Mouse (Mus musculus) MEL (cell line): Measurements from ENCODE around the gene Nob1. TPM values are rescaled to one million over a fixed set of nuclear protein-coding genes. Genes with fewer than 3 reads are reported as not detected.

Experiments
- DNase-seq: peaks from one replicate; pipeline ENCODE4 v3.0.0; 2011; ENCODE audit warnings: low read depth, low spot score
- H3K27ac ChIP-seq: 2 replicates; pipeline ENCODE4 v1.5.1; 2012; ENCODE audit warnings: low read depth, mild to moderate bottlenecking, control low read depth, low read length, moderate library complexity; ENCODE audit not compliant: control insufficient read depth
- H3K27me3 ChIP-seq, 2 experiments: fragments of 150-350 bp in 1 of 2; sonication (generic) in 1 of 2; 2 replicates each; pipeline ENCODE4 v1.6.1; 2012; ENCODE audit warnings: low read length in 2 of 2, mild to moderate bottlenecking in 2 of 2, improper control_type of control experiment in 1 of 2, moderate library complexity in 1 of 2; ENCODE audit not compliant: insufficient read depth in 2 of 2, control insufficient read depth in 1 of 2
- H3K36me3 ChIP-seq, 2 experiments: 2 replicates each; pipeline ENCODE4 v1.6.1; 2012 to 2014; ENCODE audit warnings: low read length in 2 of 2, improper control_type of control experiment in 1 of 2, inconsistent platforms in 1 of 2, mild to moderate bottlenecking in 1 of 2; ENCODE audit not compliant: insufficient read depth in 2 of 2, control insufficient read depth in 1 of 2
- H3K4me1 ChIP-seq, 2 experiments: fragments of 150-350 bp in 1 of 2; sonication (generic) in 1 of 2; 2 replicates each; pipeline ENCODE4 v1.6.1; 2012; ENCODE audit warnings: low read length in 2 of 2, improper control_type of control experiment in 1 of 2, mild to moderate bottlenecking in 1 of 2; ENCODE audit not compliant: insufficient read depth in 2 of 2, control insufficient read depth in 1 of 2
- H3K4me3 ChIP-seq, 2 experiments: fragments of 150-350 bp in 1 of 2; sonication (generic) in 1 of 2; 2 replicates each; pipeline ENCODE4 v1.5.1; 2012; ENCODE audit warnings: low read depth in 2 of 2, low read length in 2 of 2, mild to moderate bottlenecking in 2 of 2, moderate library complexity in 2 of 2, control low read depth in 1 of 2, improper control_type of control experiment in 1 of 2; ENCODE audit not compliant: control insufficient read depth in 1 of 2, insufficient read depth in 1 of 2
- H3K79me2 ChIP-seq: 2 replicates; pipeline ENCODE4 v1.6.1; 2012; ENCODE audit warnings: mild to moderate bottlenecking, low read length, moderate library complexity; ENCODE audit not compliant: control insufficient read depth, poor library complexity, insufficient read depth
- H3K9ac ChIP-seq: 2 replicates; pipeline ENCODE4 v1.6.1; 2012; ENCODE audit warnings: low read depth, mild to moderate bottlenecking, control low read depth, low read length, moderate library complexity; ENCODE audit not compliant: control insufficient read depth, poor library complexity, severe bottlenecking
- H3K9me3 ChIP-seq: fragments of 150-350 bp; sonication (generic); replicated peaks from 2 replicates; pipeline ENCODE4 v1.6.1; 2012; ENCODE audit warnings: mild to moderate bottlenecking, low read length, improper control_type of control experiment, moderate library complexity; ENCODE audit not compliant: insufficient read depth
- BHLHE40 ChIP-seq: IDR thresholded peaks from 2 replicates; pipeline ENCODE4 v1.6.1; 2012; ENCODE audit warnings: low read depth, mild to moderate bottlenecking, inconsistent platforms, low read length, improper control_type of control experiment, borderline replicate concordance
- CTCF ChIP-seq, 3 experiments: IDR thresholded peaks in 2 of 3; conservative IDR thresholded peaks in 1 of 3; 2 replicates each; pipeline ENCODE4 v1.5.1; 2011 to 2012; ENCODE audit warnings: low read length in 3 of 3, low read depth in 2 of 3, mild to moderate bottlenecking in 2 of 3, improper control_type of control experiment in 1 of 3, inconsistent platforms in 1 of 3, mixed read lengths in 1 of 3, moderate library complexity in 1 of 3; ENCODE audit not compliant: control insufficient read depth in 1 of 3, insufficient read depth in 1 of 3, poor library complexity in 1 of 3, severe bottlenecking in 1 of 3
- ELF1 ChIP-seq: IDR thresholded peaks from 2 replicates; pipeline ENCODE4 v1.6.1; 2014; ENCODE audit warnings: low read depth, mild to moderate bottlenecking, inconsistent platforms, low read length, improper control_type of control experiment, moderate library complexity
- ETS1 ChIP-seq: IDR thresholded peaks from 2 replicates; pipeline ENCODE4 v1.6.1; 2012; ENCODE audit warnings: low read depth, mild to moderate bottlenecking, inconsistent platforms, low read length, improper control_type of control experiment, moderate library complexity
- HCFC1 ChIP-seq: IDR thresholded peaks from 2 replicates; pipeline ENCODE4 v1.6.1; 2012; ENCODE audit warnings: low read depth, mild to moderate bottlenecking, inconsistent platforms, low read length, improper control_type of control experiment, moderate library complexity
- MAX ChIP-seq: IDR thresholded peaks from 2 replicates; pipeline ENCODE4 v1.6.1; 2011; ENCODE audit warnings: low read length, improper control_type of control experiment
- MAZ ChIP-seq: IDR thresholded peaks from 2 replicates; pipeline ENCODE4 v1.6.1; 2012; ENCODE audit warnings: low read depth, mild to moderate bottlenecking, inconsistent platforms, low read length, improper control_type of control experiment
- MXI1 ChIP-seq: IDR thresholded peaks from 2 replicates; pipeline ENCODE4 v1.6.1; 2011; ENCODE audit warnings: mild to moderate bottlenecking, low read depth, low read length, improper control_type of control experiment
- NELFE ChIP-seq: IDR thresholded peaks from 2 replicates; pipeline ENCODE4 v1.6.1; 2011; ENCODE audit warnings: low read depth, low read length, improper control_type of control experiment
- POLR2AphosphoS5 ChIP-seq: IDR thresholded peaks from 2 replicates; pipeline ENCODE4 v1.6.1; 2012; ENCODE audit warnings: low read depth, borderline replicate concordance, mild to moderate bottlenecking, inconsistent platforms, low read length, moderate library complexity, mixed read lengths
- RAD21 ChIP-seq: IDR thresholded peaks from 2 replicates; pipeline ENCODE4 v1.6.1; 2011; ENCODE audit warnings: mild to moderate bottlenecking, low read depth, low read length, improper control_type of control experiment
- SMC3 ChIP-seq: IDR thresholded peaks from 2 replicates; pipeline ENCODE4 v1.6.1; 2011; ENCODE audit warnings: low read depth, low read length, improper control_type of control experiment
- TCF12 ChIP-seq: IDR thresholded peaks from 2 replicates; pipeline ENCODE4 v1.6.1; 2014; ENCODE audit warnings: low read depth, mild to moderate bottlenecking, inconsistent platforms, low read length, improper control_type of control experiment, moderate library complexity
- USF1 ChIP-seq: IDR thresholded peaks from 2 replicates; pipeline ENCODE4 v1.6.1; 2014; ENCODE audit warnings: low read depth, mild to moderate bottlenecking, inconsistent platforms, low read length, improper control_type of control experiment, moderate library complexity
- USF2 ChIP-seq, 2 experiments: IDR thresholded peaks; 2 replicates each; pipeline ENCODE4 v1.6.1; 2011 to 2012; ENCODE audit warnings: improper control_type of control experiment in 2 of 2, low read length in 2 of 2, borderline replicate concordance in 1 of 2, inconsistent platforms in 1 of 2, low read depth in 1 of 2, mild to moderate bottlenecking in 1 of 2; ENCODE audit not compliant: insufficient read depth in 1 of 2
- ZKSCAN1 ChIP-seq: IDR thresholded peaks from 2 replicates; pipeline ENCODE4 v1.6.1; 2012; ENCODE audit warnings: low read depth, mild to moderate bottlenecking, inconsistent platforms, low read length, improper control_type of control experiment, moderate library complexity
- ZMIZ1 ChIP-seq: IDR thresholded peaks from 2 replicates; pipeline ENCODE4 v1.6.1; 2012; ENCODE audit warnings: low read depth, mild to moderate bottlenecking, inconsistent platforms, low read length, improper control_type of control experiment, moderate library complexity
- ZNF384 ChIP-seq: IDR thresholded peaks from 2 replicates; pipeline ENCODE4 v1.6.1; 2012; ENCODE audit warnings: low read depth, mild to moderate bottlenecking, inconsistent platforms, low read length, improper control_type of control experiment
- polyA plus RNA-seq, 2 experiments: library from polyadenylated mRNA; stranded (reverse) in 1 of 2; unstranded in 1 of 2; fragments of >175 nt in 1 of 2; fragments of >200 nt in 1 of 2; gene quantifications; 2 replicates each; pipeline versions ENCODE4 v1.2.1 to v1.2.4; 2012; ENCODE audit warnings: low replicate concordance in 2 of 2, low read depth in 1 of 2; ENCODE audit not compliant: insufficient read length in 2 of 2, insufficient read depth in 1 of 2, missing spikeins in 1 of 2
- total RNA-seq: library from RNA; depleted of rRNA; stranded (reverse); fragments of 300-350 nt; gene quantifications from 2 replicates; pipeline ENCODE4 v1.2.3, GENCODE M21; 2012

The Nob1 gene
- total and polyA plus RNA-seq, 3 experiments, result 125 to 200 (median 144) TPM

GRCm38 (mm10) chr8:107396106-107396670, 28.7 kb downstream of the Nob1 start:
- Histone ChIP-seq H3K36me3 (no peaks in the 10 kb centered on the region; a peak in 1 of 4 replicates), H3K79me2 (no peaks in the 10 kb centered on the region), H3K9ac (no peak overlapping the region), H3K9me3 (no peaks in the 10 kb centered on the region), H3K4me1 (0 out of 4 replicates have a peak, but pooled peaks cover 0 to 2% of the 10 kb centered on the region in 2 experiments), H3K4me3 (no peak overlapping the region), H3K27ac (no peak overlapping the region), H3K27me3 (no peaks in the 10 kb centered on the region)
- TF ChIP-seq ELF1 (no peak), ZNF384 (no peak), SMC3 (no peak), MAZ (no peak), CTCF (IDR thresholded peaks at IDR 0.05 in 2 of 3, conservative IDR thresholded peaks at IDR 0.05 in 1 of 3; ENCODE audit: control insufficient read depth in 1 of 3, insufficient read depth in 1 of 3, low read depth in 2 of 3, low read length in 3 of 3, poor library complexity in 1 of 3, severe bottlenecking in 1 of 3) (no peak), USF2 (IDR thresholded peaks at IDR 0.05; ENCODE audit: borderline replicate concordance in 1 of 2, insufficient read depth in 1 of 2, low read depth in 1 of 2, low read length in 2 of 2) (no peak)
- no peak for DNase-seq

- H3K4me1 ChIP-seq, result no peaks in the 10 kb centered on the region
- H3K4me3 ChIP-seq, result no peak overlapping the region
- no peak overlapping the region for H3K9ac ChIP-seq
- H3K9me3 ChIP-seq, result no peaks in the 10 kb centered on the region
- H3K79me2 ChIP-seq, result no peaks in the 10 kb centered on the region
- no peaks in the 10 kb centered on the region for H3K27me3 ChIP-seq
- no peak for DNase-seq
- TF ChIP-seq ZNF384, result peak; percentile 60; the same call in 1 of the 2 replicates
- TF ChIP-seq TCF12, result no peak
- no peak for TF ChIP-seq ZMIZ1
- no peaks in the 10 kb centered on the region for H3K36me3 ChIP-seq
- no peak overlapping the region for H3K27ac ChIP-seq
These were observed 29.5 kb downstream of the Nob1 start for GRCm38 (mm10) chr8:107395397-107395796.

- no peak for DNase-seq
- no peaks in the 10 kb centered on the region for H3K79me2 ChIP-seq
- no peaks in the 10 kb centered on the region for H3K9me3 ChIP-seq
- H3K4me1 ChIP-seq, result peaks cover 2 to 4% of the 10 kb centered on the region in 2 experiments; a peak in 3 of 4 replicates
- no peaks in the 10 kb centered on the region for H3K27me3 ChIP-seq
- no peak overlapping the region for H3K27ac ChIP-seq
- peaks cover 0 to 7% of the 10 kb centered on the region in 2 experiments; a peak in 2 of 4 replicates for H3K36me3 ChIP-seq
- TF ChIP-seq CTCF (IDR thresholded peaks at IDR 0.05 in 2 of 3, conservative IDR thresholded peaks at IDR 0.05 in 1 of 3; ENCODE audit: control insufficient read depth in 1 of 3, insufficient read depth in 1 of 3, low read depth in 2 of 3, low read length in 3 of 3, poor library complexity in 1 of 3, severe bottlenecking in 1 of 3) (no peak), USF1 (no peak), NELFE (no peak), MXI1 (no peak), ELF1 (no peak), HCFC1 (no peak), ETS1 (no peak), MAX (no peak), BHLHE40 (no peak), ZMIZ1 (no peak), RAD21 (no peak), POLR2AphosphoS5 (no peak), ZKSCAN1 (no peak)
- no peak overlapping the region for H3K9ac ChIP-seq
- H3K4me3 ChIP-seq, result no peak overlapping the region
These were observed 33.7 kb downstream of the Nob1 start for GRCm38 (mm10) chr8:107391136-107391516.
